Mouse (Mus musculus): ENCODE measurements at regions not wholly inside any gene's neighbourhood (a gene's known extent, or its start where the extent isn't known, plus 50 kb on each side); places are given as distances from the start of the nearest gene placed in this dataset.
"Not testable (repeated sequence)": the region's sequence is repeated elsewhere in the genome, so short reads cannot be mapped to it uniquely, and the experiment has no call there.

- CTCF ChIA-PET, result interaction anchor here (0.7 kb wide), 1 partner anchor 32 kb away, joined by 16 read pairs; no protein-coding TSS in a partner anchor
Observed at GRCm38 (mm10) chr3:16751764-16752485, 745.7 kb upstream of the Gm5150 start.

DNA sequence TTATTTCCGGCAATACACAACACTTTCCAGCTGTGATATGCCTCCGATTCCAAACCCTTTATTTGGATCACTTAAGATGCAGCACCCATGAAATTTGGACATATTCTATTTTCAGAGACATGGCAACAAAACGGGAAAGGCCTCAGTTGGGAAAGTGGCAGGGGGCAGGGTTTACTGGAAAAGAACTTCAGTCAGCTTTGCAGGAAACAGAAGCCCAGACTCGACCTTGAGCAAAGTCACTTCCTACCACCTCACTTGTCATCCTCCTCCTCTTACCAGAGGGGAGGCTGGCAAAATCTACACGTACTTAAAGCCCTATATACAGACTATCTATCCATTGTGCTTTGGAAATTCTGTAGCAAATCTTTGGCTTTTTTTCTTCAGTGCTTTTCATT, 727.7 kb upstream of the Gm5150 start:
- CTCF ChIA-PET, result no interaction called here

DNA sequence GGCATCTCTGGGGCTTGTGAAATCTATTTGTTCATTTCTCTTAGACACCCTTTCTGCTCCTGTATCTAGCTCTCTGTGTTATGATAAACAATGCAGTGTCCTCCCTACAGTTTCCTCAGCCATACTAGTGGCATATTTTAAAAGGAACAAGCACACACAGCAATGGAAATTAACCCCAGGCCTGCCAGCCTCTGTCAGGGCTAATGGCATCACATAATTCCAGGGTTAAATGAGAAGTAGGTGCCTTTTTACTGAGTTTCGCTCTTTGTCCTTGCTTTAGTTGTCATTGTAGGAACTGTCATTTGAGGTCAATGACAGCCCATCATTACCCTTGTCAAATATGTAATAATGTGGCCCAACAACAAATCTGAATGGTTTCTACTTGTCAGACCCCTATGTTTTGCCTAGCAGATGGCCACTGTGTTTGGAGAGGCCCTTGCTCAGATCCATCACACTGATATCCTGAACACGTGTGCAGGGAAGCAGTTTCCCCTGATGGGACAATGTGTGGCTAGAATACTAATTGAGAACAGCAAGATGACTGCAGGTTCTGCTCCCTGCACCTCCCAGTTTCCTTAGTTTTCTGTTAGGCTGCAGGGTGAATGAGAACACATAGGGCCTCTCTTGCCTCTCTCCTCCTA, 727.2 kb upstream of the Gm5150 start:
- CTCF ChIA-PET, result no interaction called here

- CTCF ChIA-PET, result not testable (repeated sequence)
Observed at GRCm38 (mm10) chr3:16724371-16725100, 718.3 kb upstream of the Gm5150 start.

- CTCF ChIA-PET, result no interaction called here
Observed at GRCm38 (mm10) chr3:16723631-16724030, 717.4 kb upstream of the Gm5150 start.

DNA sequence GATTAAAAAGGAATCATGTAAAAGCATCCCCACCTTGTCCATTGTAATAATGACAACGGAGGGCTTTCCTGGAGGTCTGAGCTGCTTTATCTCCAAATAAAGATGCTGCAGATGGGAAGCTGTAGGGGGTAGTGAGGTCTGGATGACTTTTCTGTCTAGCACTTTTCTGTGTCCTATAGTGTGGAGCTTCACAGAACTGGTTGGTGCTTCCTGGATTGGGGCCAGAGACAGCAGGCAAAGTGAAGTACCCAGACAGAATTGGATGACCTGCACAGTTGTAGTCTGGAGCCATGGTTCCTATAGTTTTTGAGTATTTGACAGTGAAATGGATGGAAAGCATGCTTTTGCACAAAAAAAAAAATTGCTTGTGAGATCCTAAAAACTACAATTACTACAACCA, 684.7 kb upstream of the Gm5150 start:
- CTCF ChIA-PET, result no interaction called here

DNA sequence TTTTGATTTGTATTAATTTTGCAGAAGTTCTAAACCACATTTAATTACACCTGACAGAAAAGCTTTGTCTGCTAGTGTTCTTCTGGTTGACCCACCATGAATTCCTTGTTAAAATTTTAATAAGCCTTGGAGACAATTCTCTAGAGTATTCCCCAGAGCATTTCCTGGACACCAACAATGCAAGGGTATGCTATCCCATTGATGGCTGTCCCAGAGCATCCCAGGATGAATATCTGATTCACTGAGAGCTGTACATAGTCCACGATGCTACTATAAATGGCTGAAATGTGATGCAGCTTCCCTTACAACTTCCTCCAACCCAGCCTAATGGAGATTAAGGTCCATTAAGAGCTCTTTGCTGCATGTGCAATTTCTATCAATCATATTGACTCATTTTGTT, 682.7 kb upstream of the Gm5150 start:
- CTCF ChIA-PET, result no interaction called here

- CTCF ChIA-PET, result no interaction called here
Observed at GRCm38 (mm10) chr3:16657566-16657965, 651.3 kb upstream of the Gm5150 start.

Data from spleen, embryonic (tissue).